14 mouse cellular contexts compared by ENCODE assay signal in the genomic region with DNA sequence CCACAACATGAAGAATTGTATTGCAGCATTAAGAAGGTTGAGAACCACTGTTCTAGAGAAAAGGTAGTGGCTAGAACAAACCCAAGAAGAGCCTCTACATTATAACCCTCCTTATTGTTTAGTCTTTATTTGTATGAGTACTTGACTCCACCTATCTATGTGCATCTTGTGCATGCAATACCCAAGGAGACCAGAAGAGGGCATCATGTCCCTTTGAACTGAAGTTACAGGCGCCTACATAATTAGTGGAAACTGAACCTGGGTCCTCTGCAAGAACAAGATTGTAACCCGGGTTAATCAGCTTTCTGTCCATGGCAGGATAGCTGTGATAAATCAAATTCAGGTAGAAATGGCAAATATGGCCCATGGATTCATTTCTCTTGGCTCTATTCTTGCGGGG. TPM values are rescaled to one million over a fixed set of nuclear protein-coding genes. Genes with fewer than 3 reads are reported as not detected.
A peak's percentile ranks its signal among the peaks of the same experiment; 100 is the strongest.
DNase-seq lines count a peak whose midpoint lies in the region; ATAC-seq and TF ChIP-seq lines count a peak whose summit lies in the region.
"Had no signal": no experiment of that assay in that cellular context is flagged by ENCODE, and none has a peak within 500 bp of the region (broad histone marks: within the 10 kb centered on the region; RNA-seq: fewer than 3 reads in every experiment).

No protein-coding gene starts in this region.

- intact Hi-C loops in gastrocnemius, adult 2 months (cut with DNase I): no loop called here

- no peaks in the 10 kb centered on the region for H3K27me3 ChIP-seq in lung, embryonic 14.5 days (ENCODE audit: insufficient read depth, low read length)
- H3K27me3 ChIP-seq: lung, embryonic 15.5 days; midbrain, embryonic 12.5 days had no signal

- 91% methylated on average over 3 of the region's 3 CpGs for WGBS in lung, embryonic 14.5 days

- H3K27ac ChIP-seq in gastrocnemius, adult 2 months: no peak overlapping the region
- H3K27ac ChIP-seq in lung, embryonic 14.5 days (ENCODE audit: low read depth): no peak overlapping the region
- no peak overlapping the region for H3K27ac ChIP-seq in ES-E14 (ENCODE audit: insufficient read depth, low read depth, low read length, poor library complexity, severe bottlenecking)
- H3K27ac ChIP-seq: lung, embryonic 15.5 days; midbrain, embryonic 12.5 days had no signal

- TF ChIP-seq CTCF in gastrocnemius, adult 2 months (IDR thresholded peaks at IDR 0.05): peak; percentile 51
- TF ChIP-seq CTCF in lung, embryonic 14.5 days (IDR thresholded peaks at IDR 0.05; ENCODE audit: low read depth): peak; percentile 51

- in situ Hi-C loops in ES-E14 (cut with MboI; ENCODE audit: low sequenced_read_pairs in 2 of 2, unreplicated experiment in 2 of 2): no loop called here

- H3K4me3 ChIP-seq in gastrocnemius, adult 2 months: no peak overlapping the region
- H3K4me3 ChIP-seq in lung, embryonic 14.5 days (ENCODE audit: low read depth, low read length): no peak overlapping the region
- H3K4me3 ChIP-seq in ES-E14 (ENCODE audit: insufficient read depth in 1 of 2, low read depth in 1 of 2, low read length in 2 of 2, poor library complexity in 1 of 2, severe bottlenecking in 1 of 2): no peak overlapping the region
- H3K4me3 ChIP-seq: lung, embryonic 15.5 days; midbrain, embryonic 12.5 days had no signal

- no peaks in the 10 kb centered on the region for H3K36me3 ChIP-seq in lung, embryonic 14.5 days (ENCODE audit: insufficient read depth)
- no peaks in the 10 kb centered on the region for H3K36me3 ChIP-seq in ES-E14 (ENCODE audit: control insufficient read depth, insufficient read depth, low read length, poor library complexity, severe bottlenecking)
- H3K36me3 ChIP-seq: lung, embryonic 15.5 days; midbrain, embryonic 12.5 days had no signal

- DNase-seq in gastrocnemius, adult 2 months: no peak
- no peak for DNase-seq in gastrocnemius, adult 8-10 months (ENCODE audit: low spot score in 2 of 2)
- DNase-seq in lung, embryonic 14.5 days: no peak
- no peak for DNase-seq in lung, postnatal 4 days
- DNase-seq in ES-E14 (ENCODE audit: low read depth, low spot score): peak; percentile 63
- peak; percentile 36 for DNase-seq in induced T-regulatory cell, adult 2 months (ENCODE audit: low read depth)
- DNase-seq in kidney, adult 11 months: no peak
- no peak for DNase-seq in lung, postnatal 14 days
- DNase-seq: kidney, adult 9 months; left cerebral cortex, postnatal 4 days had no signal

- no peaks in the 10 kb centered on the region for H3K4me1 ChIP-seq in lung, embryonic 14.5 days (ENCODE audit: insufficient read depth)
- 0 out of 4 replicates have a peak, but pooled peaks cover 0 to 1% of the 10 kb centered on the region in 2 experiments for H3K4me1 ChIP-seq in ES-E14 (ENCODE audit: control insufficient read depth in 2 of 2, insufficient read depth in 2 of 2, low read length in 2 of 2, poor library complexity in 1 of 2)
- H3K4me1 ChIP-seq: midbrain, embryonic 12.5 days had no signal

- no peak overlapping the region for H3K4me2 ChIP-seq in lung, embryonic 14.5 days
- H3K4me2 ChIP-seq: heart, embryonic 11.5 days; lung, embryonic 15.5 days; midbrain, embryonic 12.5 days had no signal

- H3K9me3 ChIP-seq in lung, embryonic 14.5 days (ENCODE audit: low read depth, low read length): 0 out of 2 replicates have a peak, but pooled peaks cover 3% of the 10 kb centered on the region
- H3K9me3 ChIP-seq in ES-E14 (ENCODE audit: control insufficient read depth, insufficient read depth, low read depth, low read length): no peaks in the 10 kb centered on the region
- H3K9me3 ChIP-seq: lung, embryonic 15.5 days had no signal

- no peak overlapping the region for H3K9ac ChIP-seq in lung, embryonic 14.5 days
- H3K9ac ChIP-seq in ES-E14 (ENCODE audit: insufficient read depth, low read depth, low read length, poor library complexity, severe bottlenecking): no peak overlapping the region
- H3K9ac ChIP-seq: lung, embryonic 15.5 days; midbrain, embryonic 12.5 days had no signal

- ATAC-seq in lung, embryonic 14.5 days (ENCODE audit: insufficient read depth): no peak

TF ChIP-seq in ES-E14, 5 proteins besides CTCF, POLR2A, EP300 and RAD21:
- TF ChIP-seq ZC3H11A (IDR thresholded peaks at IDR 0.05; ENCODE audit: borderline replicate concordance, low read depth, low read length) (peak; percentile 82), CHD2 (IDR thresholded peaks at IDR 0.05; ENCODE audit: low read depth, low read length) (no peak)

RNA-seq across cellular contexts. Expression of a gene that starts 48.4 kb away (rescaled TPM):
- total RNA-seq in gastrocnemius, adult 2 months (2021): under 1 TPM; 0.61 to 0.66 TPM
- 1 to 10 TPM in 1 of 4 experiments, under 1 TPM in 3; 0.59 to 1.2 (median 0.74) TPM for total RNA-seq in gastrocnemius, adult 8-10 months (2022)
- 84.8 and 86.2 TPM in 2 replicates for polyA plus RNA-seq in lung, embryonic 14.5 days (2014; fragmentation: Nextera tagmentation; extraction: Ambion mirVana)
- total RNA-seq in ES-E14 (2012; rRNA removed): 21.3 and 22.4 TPM in 2 replicates

RNA-seq across cellular contexts. Expression of a gene that starts 59.2 kb away (rescaled TPM):
- total RNA-seq in gastrocnemius, adult 2 months (2021): under 1 TPM in 1 of 2 experiments, not detected in 1; 0.84 TPM
- total RNA-seq in gastrocnemius, adult 8-10 months (2022): 1 to 10 TPM in 2 of 4 experiments, under 1 TPM in 1, not detected in 1; 0.31 to 3.3 (median 1.2) TPM
- polyA plus RNA-seq in lung, embryonic 14.5 days (2014; fragmentation: Nextera tagmentation; extraction: Ambion mirVana): 0.43 and 0.91 TPM in 2 replicates
- total RNA-seq in ES-E14 (2012; rRNA removed): 0.32 TPM in 1 of 2 replicates, not detected in the other
- total RNA-seq: hematopoietic stem cell, adult 5-6 weeks; left cerebral cortex, postnatal 4 days had no signal
- polyA plus RNA-seq: midbrain, embryonic 12.5 days had no signal

Comparison
In these comparisons a context has a peak if more than half of its experiments do, and no peak if none do; other contexts are left out.
1. DNase-seq: peak in ES-E14 (single experiment) and induced T-regulatory cell, adult 2 months (single experiment); none in gastrocnemius, adult 2 months (single experiment), gastrocnemius, adult 8-10 months (0 of 2), lung, embryonic 14.5 days (single experiment), lung, postnatal 4 days (0 of 2), kidney, adult 11 months (single experiment) and lung, postnatal 14 days (single experiment).
2. RNA of a gene that starts 48.4 kb away (total RNA-seq): 21.3 to 22.4 TPM in ES-E14; 0.59 to 1.2 TPM in gastrocnemius, adult 8-10 months and 0.61 to 0.66 TPM in gastrocnemius, adult 2 months; every median in the first group is over 10 times any median in the second.